Mouse (Mus musculus) MEL (cell line): Measurements from ENCODE around the gene Gm20388. TPM values are rescaled to one million over a fixed set of nuclear protein-coding genes. Genes with fewer than 3 reads are reported as not detected.

Source experiments
- DNase-seq: peaks from one replicate; pipeline ENCODE4 v3.0.0; 2011; ENCODE audit warnings: low read depth, low spot score
- H3K27ac ChIP-seq: 2 replicates; pipeline ENCODE4 v1.5.1; 2012; ENCODE audit warnings: low read depth, mild to moderate bottlenecking, control low read depth, low read length, moderate library complexity; ENCODE audit not compliant: control insufficient read depth
- H3K27me3 ChIP-seq, 2 experiments: fragments of 150-350 bp in 1 of 2; sonication (generic) in 1 of 2; 2 replicates each; pipeline ENCODE4 v1.6.1; 2012; ENCODE audit warnings: low read length in 2 of 2, mild to moderate bottlenecking in 2 of 2, improper control_type of control experiment in 1 of 2, moderate library complexity in 1 of 2; ENCODE audit not compliant: insufficient read depth in 2 of 2, control insufficient read depth in 1 of 2
- H3K36me3 ChIP-seq, 2 experiments: 2 replicates each; pipeline ENCODE4 v1.6.1; 2012 to 2014; ENCODE audit warnings: low read length in 2 of 2, improper control_type of control experiment in 1 of 2, inconsistent platforms in 1 of 2, mild to moderate bottlenecking in 1 of 2; ENCODE audit not compliant: insufficient read depth in 2 of 2, control insufficient read depth in 1 of 2
- H3K4me1 ChIP-seq, 2 experiments: fragments of 150-350 bp in 1 of 2; sonication (generic) in 1 of 2; 2 replicates each; pipeline ENCODE4 v1.6.1; 2012; ENCODE audit warnings: low read length in 2 of 2, improper control_type of control experiment in 1 of 2, mild to moderate bottlenecking in 1 of 2; ENCODE audit not compliant: insufficient read depth in 2 of 2, control insufficient read depth in 1 of 2
- H3K4me3 ChIP-seq, 2 experiments: fragments of 150-350 bp in 1 of 2; sonication (generic) in 1 of 2; 2 replicates each; pipeline ENCODE4 v1.5.1; 2012; ENCODE audit warnings: low read depth in 2 of 2, low read length in 2 of 2, mild to moderate bottlenecking in 2 of 2, moderate library complexity in 2 of 2, control low read depth in 1 of 2, improper control_type of control experiment in 1 of 2; ENCODE audit not compliant: control insufficient read depth in 1 of 2, insufficient read depth in 1 of 2
- H3K79me2 ChIP-seq: 2 replicates; pipeline ENCODE4 v1.6.1; 2012; ENCODE audit warnings: mild to moderate bottlenecking, low read length, moderate library complexity; ENCODE audit not compliant: control insufficient read depth, poor library complexity, insufficient read depth
- H3K9ac ChIP-seq: 2 replicates; pipeline ENCODE4 v1.6.1; 2012; ENCODE audit warnings: low read depth, mild to moderate bottlenecking, control low read depth, low read length, moderate library complexity; ENCODE audit not compliant: control insufficient read depth, poor library complexity, severe bottlenecking
- H3K9me3 ChIP-seq: fragments of 150-350 bp; sonication (generic); replicated peaks from 2 replicates; pipeline ENCODE4 v1.6.1; 2012; ENCODE audit warnings: mild to moderate bottlenecking, low read length, improper control_type of control experiment, moderate library complexity; ENCODE audit not compliant: insufficient read depth
- BHLHE40 ChIP-seq: IDR thresholded peaks from 2 replicates; pipeline ENCODE4 v1.6.1; 2012; ENCODE audit warnings: low read depth, mild to moderate bottlenecking, inconsistent platforms, low read length, improper control_type of control experiment, borderline replicate concordance
- E2F4 ChIP-seq: IDR thresholded peaks from 2 replicates; pipeline ENCODE4 v1.6.1; 2011; ENCODE audit warnings: low read depth, low read length, improper control_type of control experiment, borderline replicate concordance
- ETS1 ChIP-seq: IDR thresholded peaks from 2 replicates; pipeline ENCODE4 v1.6.1; 2012; ENCODE audit warnings: low read depth, mild to moderate bottlenecking, inconsistent platforms, low read length, improper control_type of control experiment, moderate library complexity
- GATA1 ChIP-seq: IDR thresholded peaks from 2 replicates; pipeline ENCODE4 v1.6.1; 2011; ENCODE audit warnings: low read depth, low read length, improper control_type of control experiment
- JUND ChIP-seq: IDR thresholded peaks from 2 replicates; pipeline ENCODE4 v1.6.1; 2011; ENCODE audit warnings: low read depth, mild to moderate bottlenecking, improper control_type of control experiment, low read length
- KAT2A ChIP-seq: conservative IDR thresholded peaks from 2 replicates; pipeline ENCODE4 v1.6.1; 2012; ENCODE audit warnings: low read depth, low read length, improper control_type of control experiment, inconsistent platforms
- MAFK ChIP-seq: IDR thresholded peaks from 2 replicates; pipeline ENCODE4 v1.6.1; 2011; ENCODE audit warnings: low read depth, mild to moderate bottlenecking, low read length, improper control_type of control experiment, borderline replicate concordance
- MXI1 ChIP-seq: IDR thresholded peaks from 2 replicates; pipeline ENCODE4 v1.6.1; 2011; ENCODE audit warnings: mild to moderate bottlenecking, low read depth, low read length, improper control_type of control experiment
- MYB ChIP-seq: IDR thresholded peaks from 2 replicates; pipeline ENCODE4 v1.6.1; 2011; ENCODE audit warnings: mild to moderate bottlenecking, low read depth, low read length, improper control_type of control experiment
- MYC ChIP-seq: IDR thresholded peaks from 2 replicates; pipeline ENCODE4 v1.6.1; 2011; ENCODE audit warnings: low read depth, mild to moderate bottlenecking, low read length, improper control_type of control experiment, moderate library complexity
- NELFE ChIP-seq: IDR thresholded peaks from 2 replicates; pipeline ENCODE4 v1.6.1; 2011; ENCODE audit warnings: low read depth, low read length, improper control_type of control experiment
- NRF1 ChIP-seq: IDR thresholded peaks from 2 replicates; pipeline ENCODE4 v1.6.1; 2014; ENCODE audit warnings: low read depth, mild to moderate bottlenecking, inconsistent platforms, low read length, improper control_type of control experiment, moderate library complexity; ENCODE audit not compliant: poor library complexity, insufficient read depth, severe bottlenecking
- POLR2A ChIP-seq, 2 experiments: IDR thresholded peaks; 2 replicates each; pipeline ENCODE4 v1.6.1; 2011 to 2012; ENCODE audit warnings: low read length in 2 of 2, mild to moderate bottlenecking in 2 of 2, control low read depth in 1 of 2, improper control_type of control experiment in 1 of 2, low read depth in 1 of 2, moderate library complexity in 1 of 2; ENCODE audit not compliant: control insufficient read depth in 1 of 2, insufficient read depth in 1 of 2, poor library complexity in 1 of 2
- POLR2AphosphoS5 ChIP-seq: IDR thresholded peaks from 2 replicates; pipeline ENCODE4 v1.6.1; 2012; ENCODE audit warnings: low read depth, borderline replicate concordance, mild to moderate bottlenecking, inconsistent platforms, low read length, moderate library complexity, mixed read lengths
- RAD21 ChIP-seq: IDR thresholded peaks from 2 replicates; pipeline ENCODE4 v1.6.1; 2011; ENCODE audit warnings: mild to moderate bottlenecking, low read depth, low read length, improper control_type of control experiment
- SMC3 ChIP-seq: IDR thresholded peaks from 2 replicates; pipeline ENCODE4 v1.6.1; 2011; ENCODE audit warnings: low read depth, low read length, improper control_type of control experiment
- TAL1 ChIP-seq: IDR thresholded peaks from 2 replicates; pipeline ENCODE4 v1.6.1; 2012; ENCODE audit warnings: mild to moderate bottlenecking, inconsistent platforms, low read length, moderate library complexity, mixed read lengths
- TBP ChIP-seq: IDR thresholded peaks from 2 replicates; pipeline ENCODE4 v1.8.0; 2011; ENCODE audit warnings: low read depth, low read length, improper control_type of control experiment
- UBTF ChIP-seq: IDR thresholded peaks from 2 replicates; pipeline ENCODE4 v1.6.1; 2012; ENCODE audit warnings: low read depth, mild to moderate bottlenecking, inconsistent platforms, low read length, improper control_type of control experiment, moderate library complexity, borderline replicate concordance; ENCODE audit not compliant: insufficient read depth
- USF1 ChIP-seq: IDR thresholded peaks from 2 replicates; pipeline ENCODE4 v1.6.1; 2014; ENCODE audit warnings: low read depth, mild to moderate bottlenecking, inconsistent platforms, low read length, improper control_type of control experiment, moderate library complexity
- ZC3H11A ChIP-seq: IDR thresholded peaks from 2 replicates; pipeline ENCODE4 v1.6.1; 2012; ENCODE audit warnings: low read depth, mild to moderate bottlenecking, inconsistent platforms, low read length, improper control_type of control experiment
- ZNF384 ChIP-seq: IDR thresholded peaks from 2 replicates; pipeline ENCODE4 v1.6.1; 2012; ENCODE audit warnings: low read depth, mild to moderate bottlenecking, inconsistent platforms, low read length, improper control_type of control experiment
- polyA plus RNA-seq, 2 experiments: library from polyadenylated mRNA; stranded (reverse) in 1 of 2; unstranded in 1 of 2; fragments of >175 nt in 1 of 2; fragments of >200 nt in 1 of 2; gene quantifications; 2 replicates each; pipeline versions ENCODE4 v1.2.1 to v1.2.4; 2012; ENCODE audit warnings: low replicate concordance in 2 of 2, low read depth in 1 of 2; ENCODE audit not compliant: insufficient read length in 2 of 2, insufficient read depth in 1 of 2, missing spikeins in 1 of 2
- total RNA-seq: library from RNA; depleted of rRNA; stranded (reverse); fragments of 300-350 nt; gene quantifications from 2 replicates; pipeline ENCODE4 v1.2.3, GENCODE M21; 2012

Gm20388 gene
- total and polyA plus RNA-seq, 3 experiments = 11.1 to 17.8 TPM; not detected in 1

GRCm38 (mm10) chr8:120248451-120248850 lies 337.8 kb downstream of the Gm20388 start:
- no peak for TF ChIP-seq E2F4
- TF ChIP-seq ZNF384 = no peak
- no peak for TF ChIP-seq NELFE
- TF ChIP-seq MXI1 = no peak
- no peak for TF ChIP-seq MAFK
- TF ChIP-seq SMC3 = no peak
- no peak for TF ChIP-seq GATA1
- TF ChIP-seq ETS1 = no peak
- TF ChIP-seq POLR2A (IDR thresholded peaks at IDR 0.05; ENCODE audit: control insufficient read depth in 1 of 2, insufficient read depth in 1 of 2, low read depth in 1 of 2, low read length in 2 of 2, poor library complexity in 1 of 2) = no peak
- TF ChIP-seq TBP = no peak
- TF ChIP-seq JUND = no peak
- TF ChIP-seq UBTF = no peak
- TF ChIP-seq TAL1 = no peak
- no peak for DNase-seq
- H3K27me3 ChIP-seq = peaks cover 3 to 11% of the 10 kb centered on the region in 2 experiments; a peak in 2 of 4 replicates
- H3K9ac ChIP-seq = no peak overlapping the region
- H3K27ac ChIP-seq = no peak overlapping the region
- no peaks in the 10 kb centered on the region for H3K4me1 ChIP-seq
- H3K9me3 ChIP-seq = no peaks in the 10 kb centered on the region
- no peak overlapping the region for H3K4me3 ChIP-seq
- no peaks in the 10 kb centered on the region for H3K36me3 ChIP-seq
- H3K79me2 ChIP-seq = no peaks in the 10 kb centered on the region

- Histone ChIP-seq H3K27me3 (peaks cover 3 to 11% of the 10 kb centered on the region in 2 experiments; a peak in 2 of 4 replicates), H3K4me1 (no peaks in the 10 kb centered on the region), H3K9ac (no peak overlapping the region), H3K4me3 (no peak overlapping the region), H3K36me3 (no peaks in the 10 kb centered on the region), H3K79me2 (no peaks in the 10 kb centered on the region), H3K9me3 (no peaks in the 10 kb centered on the region), H3K27ac (no peak overlapping the region)
- DNase-seq = no peak
- TF ChIP-seq USF1 = no peak
- no peak for TF ChIP-seq NELFE
- TF ChIP-seq RAD21 = no peak
- TF ChIP-seq UBTF = no peak
- TF ChIP-seq KAT2A = no peak
- no peak for TF ChIP-seq POLR2AphosphoS5
- TF ChIP-seq MYC = no peak
- TF ChIP-seq MYB = no peak
- no peak for TF ChIP-seq MXI1
- TF ChIP-seq BHLHE40 = no peak
- TF ChIP-seq ZC3H11A = no peak
- TF ChIP-seq JUND = no peak
- no peak for TF ChIP-seq NRF1
- TF ChIP-seq GATA1 = no peak
These were observed 339.2 kb downstream of the Gm20388 start for GRCm38 (mm10) chr8:120249800-120250336.
